Mouse (Mus musculus) intestine, embryonic 14.5 days (tissue): Measurements from ENCODE around the gene Il16. TPM values are rescaled to one million over a fixed set of nuclear protein-coding genes. Genes with fewer than 3 reads are reported as not detected.

Experiments
- ATAC-seq: fragments of 200-750 bp; cut with Nextera tagmentation; replicated peaks from 2 replicates; pipeline ENCODE4 v1.8.0; 2017; ENCODE audit warnings: low read depth, moderate number of reproducible peaks, moderate TSS enrichment, moderate library complexity; ENCODE audit not compliant: low FRiP score, low TSS enrichment
- DNase-seq: peaks from one replicate; pipeline ENCODE4 v3.0.0-alpha.2; 2018; ENCODE audit warnings: low spot score
- H3K27ac ChIP-seq: fragments of 300-500 bp; sonication (generic); 2 replicates; pipeline ENCODE4 v1.5.1; 2014; ENCODE audit warnings: low read depth, mild to moderate bottlenecking, control low read depth
- H3K27me3 ChIP-seq: fragments of 300-500 bp; sonication (generic); replicated peaks from 2 replicates; pipeline ENCODE4 v1.6.1; 2014; ENCODE audit warnings: low read length, control low read depth; ENCODE audit not compliant: control insufficient read depth, insufficient read depth
- H3K36me3 ChIP-seq: fragments of 300-500 bp; sonication (generic); 2 replicates; pipeline ENCODE4 v1.6.1; 2014; ENCODE audit warnings: low read length, control low read depth; ENCODE audit not compliant: control insufficient read depth, insufficient read depth
- H3K4me1 ChIP-seq: fragments of 300-500 bp; sonication (generic); replicated peaks from 2 replicates; pipeline ENCODE4 v1.6.1; 2014; ENCODE audit warnings: low read length, control low read depth, mixed read lengths; ENCODE audit not compliant: control insufficient read depth, insufficient read depth
- H3K4me2 ChIP-seq: fragments of 300-500 bp; sonication (generic); 2 replicates; pipeline ENCODE4 v1.6.1; 2014; ENCODE audit warnings: low read length
- H3K4me3 ChIP-seq: fragments of 300-500 bp; sonication (generic); 2 replicates; pipeline ENCODE4 v1.5.1; 2014; ENCODE audit warnings: low read depth, low read length, control low read depth, mixed read lengths
- H3K9ac ChIP-seq: fragments of 300-500 bp; sonication (generic); 2 replicates; pipeline ENCODE4 v1.6.1; 2014; ENCODE audit warnings: mild to moderate bottlenecking, low read length
- H3K9me3 ChIP-seq: fragments of 300-500 bp; sonication (generic); 2 replicates; pipeline ENCODE4 v1.6.1; 2016; ENCODE audit warnings: low read length, control low read depth; ENCODE audit not compliant: control insufficient read depth
- WGBS: fragments of 180-500 bp; shearing (Covaris S2); extraction: QIAGEN DNeasy Blood & Tissue Kit; methylation state at CpG from one replicate; pipeline ENCODE4 v1.1.7; 2014; 5-methylcytosine and 5-hydroxymethylcytosine counted together
- polyA plus RNA-seq: library from polyadenylated mRNA; unstranded; fragments of >200 nt; fragmentation: Nextera tagmentation; extraction: Ambion mirVana; gene quantifications from 2 replicates; pipeline ENCODE4 v1.2.1, GENCODE M21; 2014

Gene Il16
- 3.4 and 3.7 TPM in 2 replicates for polyA plus RNA-seq

DNA sequence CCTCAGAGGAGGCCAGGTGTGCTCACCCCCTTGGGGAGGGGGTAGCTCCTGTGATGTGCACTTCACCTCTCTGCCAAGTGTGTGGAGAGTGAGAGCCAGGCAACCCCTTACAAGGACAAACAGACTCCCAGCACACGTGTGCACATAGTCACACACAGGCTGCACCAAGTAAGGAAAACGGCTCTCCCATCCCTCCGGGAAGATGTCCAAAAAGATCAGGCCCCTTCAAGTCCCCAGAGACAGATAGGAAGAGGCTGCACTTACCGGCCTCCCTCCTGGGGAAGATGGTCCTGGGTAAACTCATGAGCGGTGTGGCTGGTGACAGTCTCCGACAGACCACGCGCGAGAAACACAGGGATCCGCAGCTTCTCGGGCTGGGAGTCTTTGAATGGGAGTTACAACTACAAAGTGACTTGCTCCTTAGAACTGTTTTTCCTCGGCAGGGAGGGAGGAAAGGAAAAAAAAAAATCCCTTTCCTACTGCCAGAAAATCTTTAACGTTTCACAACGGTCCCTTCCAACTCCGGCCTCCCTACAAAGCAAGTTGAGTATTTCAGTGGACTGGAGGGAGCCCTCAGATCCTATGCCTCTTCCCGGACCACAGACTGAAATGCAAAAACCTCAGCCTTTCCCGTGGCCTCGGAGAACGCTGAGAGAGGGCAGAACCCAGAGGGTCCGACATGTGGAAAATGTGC lies at the start of gene Il16:
Gene Il16, minus strand, starts transcription at position 314 of the 694 bp plus-strand sequence.
- Histone ChIP-seq H3K4me2 (peak within 1 kb of the TSS; percentile 42), H3K36me3 (no peaks in the 10 kb centered on the region), H3K27ac (peak within 1 kb of the TSS; percentile 74), H3K4me1 (peaks cover 14% of the 10 kb centered on the region), H3K27me3 (no peaks in the 10 kb centered on the region), H3K4me3 (0 out of 2 replicates have a peak within 1 kb of the TSS, but pooled peaks have one; percentile 15), H3K9ac (0 out of 2 replicates have a peak within 1 kb of the TSS, but pooled peaks have one; percentile 8), H3K9me3 (no peaks in the 10 kb centered on the region)
- peak; percentile 74 for ATAC-seq
- WGBS = 22% methylated on average over 20 of the region's 20 CpGs
- peak; percentile 69 for DNase-seq

DNA sequence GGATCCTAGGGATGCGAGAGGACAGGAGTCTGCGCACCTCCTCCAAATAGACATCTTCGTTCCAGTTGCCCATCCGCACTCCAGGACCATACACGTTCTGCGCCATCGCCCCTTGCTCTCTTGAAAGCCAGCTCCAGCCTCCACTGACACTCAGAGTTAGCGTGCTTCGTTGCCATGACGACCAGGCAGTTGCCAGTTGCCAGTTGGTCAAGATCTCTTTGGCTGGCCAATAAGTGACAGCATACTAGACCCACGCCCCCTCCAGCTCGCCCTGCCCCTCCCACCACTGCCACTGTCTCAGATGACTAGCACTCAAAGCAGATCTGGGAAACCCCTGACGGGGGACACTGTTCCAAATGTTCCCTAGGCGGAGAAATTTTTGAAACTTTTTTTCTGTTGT lies 49.2 kb upstream of the Il16 start, which contains the start of gene Cfap161:
Gene Cfap161, minus strand, starts transcription at position 176 of the 400 bp plus-strand sequence.
- H3K9ac ChIP-seq = no peak within 1 kb of the TSS
- DNase-seq (peak; percentile 74), ATAC-seq (peak; percentile 85)
- H3K4me3 ChIP-seq = no peak within 1 kb of the TSS
- H3K27ac ChIP-seq = no peak within 1 kb of the TSS
- no peaks in the 10 kb centered on the region for H3K36me3 ChIP-seq
- no peaks in the 10 kb centered on the region for H3K9me3 ChIP-seq
- 15% methylated on average over 14 of the region's 14 CpGs for WGBS
- peaks cover 9% of the 10 kb centered on the region; the same call in 1 of the 2 replicates for H3K4me1 ChIP-seq
- 0 out of 2 replicates have a peak within 1 kb of the TSS, but pooled peaks have one; percentile 18 for H3K4me2 ChIP-seq
- no peaks in the 10 kb centered on the region for H3K27me3 ChIP-seq

GRCm38 (mm10) chr7:83794006-83794683 lies 48.6 kb upstream of the Il16 start:
- H3K27me3 ChIP-seq = no peaks in the 10 kb centered on the region
- H3K27ac ChIP-seq = no peak overlapping the region
- H3K9ac ChIP-seq = no peak overlapping the region
- WGBS = 41% methylated on average over 11 of the region's 11 CpGs
- H3K4me1 ChIP-seq = peaks cover 9% of the 10 kb centered on the region; the same call in 1 of the 2 replicates
- ATAC-seq = 0 out of 2 replicates have a peak, but pooled peaks have one; percentile 6
- no peak for DNase-seq
- H3K4me2 ChIP-seq = 0 out of 2 replicates have a peak overlapping the region, but pooled peaks have one; percentile 18
- H3K4me3 ChIP-seq = no peak overlapping the region
- no peaks in the 10 kb centered on the region for H3K36me3 ChIP-seq
- no peaks in the 10 kb centered on the region for H3K9me3 ChIP-seq

GRCm38 (mm10) chr7:83780881-83781280 lies 35.4 kb upstream of the Il16 start:
- Histone ChIP-seq H3K4me1 (no peaks in the 10 kb centered on the region), H3K9ac (no peak overlapping the region), H3K9me3 (no peaks in the 10 kb centered on the region), H3K4me3 (no peak overlapping the region), H3K36me3 (no peaks in the 10 kb centered on the region), H3K4me2 (no peak overlapping the region), H3K27me3 (no peaks in the 10 kb centered on the region), H3K27ac (no peak overlapping the region)
- ATAC-seq (no peak), DNase-seq (no peak)
- WGBS = 82% methylated on average over 4 of the region's 4 CpGs

DNA sequence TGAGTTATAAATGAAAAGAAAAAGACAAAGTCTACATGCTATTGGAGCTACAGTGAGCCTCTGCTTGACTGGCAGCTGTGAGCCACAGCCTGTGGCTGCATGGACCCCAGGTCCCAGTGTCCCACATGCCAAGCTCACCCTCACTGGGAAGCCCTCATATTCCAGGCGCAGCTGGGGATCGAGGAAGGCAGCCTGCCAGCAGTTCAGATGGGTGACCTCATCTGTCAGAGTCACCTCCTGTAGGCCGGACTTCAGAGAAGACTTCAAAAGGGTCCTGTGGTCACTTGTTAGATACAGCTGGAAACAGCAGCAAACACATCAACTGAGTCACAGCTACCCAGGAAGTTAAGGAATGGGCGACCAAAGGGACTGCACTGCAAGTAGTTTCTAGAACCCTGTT lies 34.5 kb upstream of the Il16 start:
- Histone ChIP-seq H3K27me3 (no peaks in the 10 kb centered on the region), H3K9ac (no peak overlapping the region), H3K4me2 (no peak overlapping the region), H3K36me3 (no peaks in the 10 kb centered on the region), H3K27ac (no peak overlapping the region), H3K9me3 (no peaks in the 10 kb centered on the region), H3K4me1 (0 out of 2 replicates have a peak, but pooled peaks cover 2% of the 10 kb centered on the region), H3K4me3 (no peak overlapping the region)
- no peak for DNase-seq
- ATAC-seq = no peak
- 66% methylated on average over 4 of the region's 4 CpGs for WGBS

DNA sequence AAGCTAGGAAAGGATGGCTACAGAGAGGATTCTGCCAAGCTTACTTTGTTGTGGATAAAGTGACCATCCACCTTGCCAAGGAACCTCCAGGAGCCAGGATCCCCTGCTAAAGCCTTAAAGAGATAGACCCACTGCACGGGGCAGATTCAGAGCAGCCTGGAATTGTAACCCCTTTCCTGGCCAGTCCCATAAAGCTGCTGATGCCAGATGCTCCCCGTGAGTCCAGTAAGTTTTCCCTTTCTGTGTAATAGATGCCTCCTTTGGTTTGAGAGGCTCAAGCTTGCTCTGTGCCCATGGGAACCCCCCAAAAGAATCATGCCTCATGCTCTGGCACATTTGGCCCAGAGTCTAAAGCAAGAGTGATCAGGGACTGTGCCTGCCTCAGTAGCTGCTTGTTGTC lies 33.5 kb upstream of the Il16 start:
- Histone ChIP-seq H3K9me3 (no peaks in the 10 kb centered on the region), H3K27ac (no peak overlapping the region), H3K36me3 (no peaks in the 10 kb centered on the region), H3K4me3 (no peak overlapping the region), H3K4me1 (0 out of 2 replicates have a peak, but pooled peaks cover 3% of the 10 kb centered on the region), H3K9ac (no peak overlapping the region), H3K4me2 (no peak overlapping the region), H3K27me3 (no peaks in the 10 kb centered on the region)
- WGBS = 69% methylated on average over 2 of the region's 2 CpGs
- DNase-seq (no peak), ATAC-seq (no peak)

DNA sequence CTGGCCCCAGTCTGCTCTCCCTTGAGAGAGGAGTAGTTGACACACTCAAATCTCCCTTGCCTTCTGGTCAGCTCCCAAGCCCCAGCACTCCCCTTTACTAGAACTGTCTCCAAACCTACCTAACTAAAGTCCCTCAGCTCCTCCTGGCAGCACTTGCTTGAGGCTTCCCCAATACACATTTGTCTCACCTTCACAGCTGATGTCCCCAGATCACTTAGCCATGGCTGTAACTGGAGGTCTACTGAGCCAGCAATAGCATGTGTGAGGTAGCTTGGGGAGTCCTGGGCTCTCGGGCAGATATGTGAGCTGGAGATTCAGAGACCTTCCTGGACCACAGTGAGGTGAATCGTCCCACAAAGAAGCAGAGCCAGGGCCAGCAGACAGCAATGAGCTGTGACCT lies 33.0 kb upstream of the Il16 start:
- H3K4me3 ChIP-seq = no peak overlapping the region
- H3K27ac ChIP-seq = no peak overlapping the region
- no peaks in the 10 kb centered on the region for H3K9me3 ChIP-seq
- no peaks in the 10 kb centered on the region for H3K27me3 ChIP-seq
- DNase-seq (no peak), ATAC-seq (no peak)
- 0 out of 2 replicates have a peak, but pooled peaks cover 3% of the 10 kb centered on the region for H3K4me1 ChIP-seq
- 54% methylated on average over 2 of the region's 2 CpGs for WGBS
- no peak overlapping the region for H3K4me2 ChIP-seq
- no peaks in the 10 kb centered on the region for H3K36me3 ChIP-seq
- H3K9ac ChIP-seq = no peak overlapping the region

GRCm38 (mm10) chr7:83774721-83775120 lies 29.2 kb upstream of the Il16 start:
- no peak for ATAC-seq
- Histone ChIP-seq H3K27me3 (no peaks in the 10 kb centered on the region), H3K4me3 (no peak overlapping the region), H3K9me3 (no peaks in the 10 kb centered on the region), H3K9ac (no peak overlapping the region), H3K4me2 (no peak overlapping the region), H3K27ac (no peak overlapping the region), H3K4me1 (0 out of 2 replicates have a peak, but pooled peaks cover 3% of the 10 kb centered on the region), H3K36me3 (no peaks in the 10 kb centered on the region)
- WGBS = 27% methylated on average over 5 of the region's 5 CpGs
- DNase-seq = no peak
